Mouse (Mus musculus) neural tube, embryonic 10.5 days (tissue): ENCODE results near the gene Ikzf1.

Experiments used
- DNase-seq: peaks from one replicate; pipeline ENCODE4 v3.0.0-alpha.2; 2017; ENCODE audit warnings: low spot score; ENCODE audit errors: extremely low spot score

The Ikzf1 gene

GRCm38 (mm10) chr11:11765414-11765813, 80.6 kb downstream of the Ikzf1 start:
- no peak for DNase-seq

- DNase-seq: no peak
These were observed 81.3 kb downstream of the Ikzf1 start for GRCm38 (mm10) chr11:11766105-11766504.

GRCm38 (mm10) chr11:11766736-11767135, 81.9 kb downstream of the Ikzf1 start:
- DNase-seq: no peak

- DNase-seq: no peak
These were observed 83.3 kb downstream of the Ikzf1 start for GRCm38 (mm10) chr11:11768057-11768456.

GRCm38 (mm10) chr11:11769281-11769680, 84.5 kb downstream of the Ikzf1 start:
- DNase-seq: no peak

- no peak for DNase-seq
These were observed 85.9 kb downstream of the Ikzf1 start for GRCm38 (mm10) chr11:11770691-11771090.

GRCm38 (mm10) chr11:11772196-11772595, 87.4 kb downstream of the Ikzf1 start:
- DNase-seq: no peak

- no peak for DNase-seq
These were observed 89.6 kb downstream of the Ikzf1 start for GRCm38 (mm10) chr11:11774384-11774783.

GRCm38 (mm10) chr11:11774893-11775292, 90.1 kb downstream of the Ikzf1 start:
- DNase-seq: no peak

GRCm38 (mm10) chr11:11776071-11776821, 91.4 kb downstream of the Ikzf1 start:
- DNase-seq: no peak

GRCm38 (mm10) chr11:11776822-11777174, 92.0 kb downstream of the Ikzf1 start:
- no peak for DNase-seq

- no peak for DNase-seq
These were observed 92.4 kb downstream of the Ikzf1 start for GRCm38 (mm10) chr11:11777246-11777645.

- no peak for DNase-seq
These were observed 93.0 kb downstream of the Ikzf1 start for GRCm38 (mm10) chr11:11777796-11778195.

GRCm38 (mm10) chr11:11778345-11778744, 93.5 kb downstream of the Ikzf1 start:
- DNase-seq: no peak

- no peak for DNase-seq
These were observed 96.9 kb downstream of the Ikzf1 start for GRCm38 (mm10) chr11:11781728-11782127.

GRCm38 (mm10) chr11:11785457-11785856, 100.7 kb downstream of the Ikzf1 start:
- no peak for DNase-seq

GRCm38 (mm10) chr11:11788521-11788974, 103.7 kb downstream of the Ikzf1 start:
- DNase-seq: peak; percentile 85

GRCm38 (mm10) chr11:11794626-11795025, 109.8 kb downstream of the Ikzf1 start:
- DNase-seq: no peak

- no peak for DNase-seq
These were observed 113.9 kb downstream of the Ikzf1 start for GRCm38 (mm10) chr11:11798690-11799089.

- DNase-seq: no peak
These were observed 115.5 kb downstream of the Ikzf1 start for GRCm38 (mm10) chr11:11800304-11800703.

GRCm38 (mm10) chr11:11801067-11801466, 116.3 kb downstream of the Ikzf1 start:
- no peak for DNase-seq

- DNase-seq: no peak
These were observed 119.6 kb downstream of the Ikzf1 start for GRCm38 (mm10) chr11:11804421-11804820.

GRCm38 (mm10) chr11:11805951-11806350, 121.1 kb downstream of the Ikzf1 start:
- no peak for DNase-seq
